Mouse (Mus musculus): Measurements from ENCODE around the gene Zfp773. TPM values are rescaled to one million over a fixed set of nuclear protein-coding genes. Genes with fewer than 3 reads are reported as not detected.
"Not testable (repeated sequence)": the region's sequence is repeated elsewhere in the genome, so short reads cannot be mapped to it uniquely, and the experiment has no call there.

Gene Zfp773
- 2.0 and 2.7 TPM in 2 replicates for polyA plus RNA-seq (2015; fragmentation: Nextera tagmentation; extraction: Ambion mirVana)

DNA sequence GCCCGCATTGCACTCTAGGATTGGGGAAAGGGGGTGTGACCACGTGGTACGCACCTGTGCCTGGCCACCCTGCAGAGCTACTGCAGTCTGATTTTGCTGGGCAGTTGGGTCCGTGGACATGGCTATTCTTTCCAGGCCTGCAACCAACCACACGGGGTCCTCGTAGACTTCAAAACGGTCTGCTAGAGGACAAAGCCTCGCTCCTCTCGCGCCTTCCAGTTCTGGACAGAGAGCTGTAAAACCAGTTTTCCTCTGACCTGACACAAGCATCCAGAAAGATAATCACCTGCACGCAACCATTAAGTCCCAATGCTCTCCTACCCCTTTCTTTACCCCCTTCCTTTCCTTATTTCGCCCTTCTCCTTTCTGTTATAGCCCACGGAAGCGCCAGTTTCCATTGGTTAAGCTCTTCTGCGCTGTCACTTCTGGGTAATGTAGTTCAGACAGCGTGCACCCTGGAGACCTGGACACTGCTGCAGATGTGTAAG, at the start of gene Zfp773:
Gene Zfp773 (minus strand): TSS at position 377 of the 488 bp plus-strand sequence.
- 4% methylated on average over 16 of the region's 16 CpGs for WGBS
- Histone ChIP-seq H3K9me3 (ENCODE audit: low read length) (no peaks in the 10 kb centered on the region), H3K27me3 (ENCODE audit: insufficient read depth, low read length) (no peaks in the 10 kb centered on the region), H3K36me3 (ENCODE audit: insufficient read depth, low read length) (peaks cover 3% of the 10 kb centered on the region; the same call in 1 of the 2 replicates), H3K9ac (replicated peaks; ENCODE audit: low read length) (peak within 1 kb of the TSS; percentile 76), H3K4me3 (ENCODE audit: low read length) (peak within 1 kb of the TSS; percentile 61), H3K27ac (ENCODE audit: low read length) (no peak within 1 kb of the TSS), H3K4me1 (ENCODE audit: insufficient read depth, low read length) (no peaks in the 10 kb centered on the region), H3K4me2 (replicated peaks; ENCODE audit: low read depth, low read length) (peak within 1 kb of the TSS; percentile 53)
- ATAC-seq (ENCODE audit: low FRiP score, low TSS enrichment) = peak; percentile 98

DNA sequence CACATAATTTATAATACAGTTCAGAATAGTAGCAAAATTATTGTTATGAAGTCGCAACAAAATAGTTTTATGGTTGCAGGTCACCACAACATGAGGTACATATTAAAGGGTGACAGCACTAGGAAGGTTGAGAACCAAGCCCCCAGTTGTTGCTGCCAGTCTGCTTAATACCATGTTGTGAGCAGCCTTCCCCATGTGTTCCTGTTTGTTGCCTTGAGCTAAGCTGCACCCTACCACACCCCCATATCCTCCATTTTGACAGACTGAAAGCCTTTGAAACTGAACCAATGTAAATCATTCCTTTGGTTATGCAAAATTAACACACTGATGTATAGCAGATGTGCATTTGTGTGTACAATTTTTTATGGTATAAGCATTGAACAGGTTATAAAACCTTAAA, 49.3 kb upstream of the Zfp773 start:
- WGBS = 93% methylated on average over 1 of the region's 1 CpGs

DNA sequence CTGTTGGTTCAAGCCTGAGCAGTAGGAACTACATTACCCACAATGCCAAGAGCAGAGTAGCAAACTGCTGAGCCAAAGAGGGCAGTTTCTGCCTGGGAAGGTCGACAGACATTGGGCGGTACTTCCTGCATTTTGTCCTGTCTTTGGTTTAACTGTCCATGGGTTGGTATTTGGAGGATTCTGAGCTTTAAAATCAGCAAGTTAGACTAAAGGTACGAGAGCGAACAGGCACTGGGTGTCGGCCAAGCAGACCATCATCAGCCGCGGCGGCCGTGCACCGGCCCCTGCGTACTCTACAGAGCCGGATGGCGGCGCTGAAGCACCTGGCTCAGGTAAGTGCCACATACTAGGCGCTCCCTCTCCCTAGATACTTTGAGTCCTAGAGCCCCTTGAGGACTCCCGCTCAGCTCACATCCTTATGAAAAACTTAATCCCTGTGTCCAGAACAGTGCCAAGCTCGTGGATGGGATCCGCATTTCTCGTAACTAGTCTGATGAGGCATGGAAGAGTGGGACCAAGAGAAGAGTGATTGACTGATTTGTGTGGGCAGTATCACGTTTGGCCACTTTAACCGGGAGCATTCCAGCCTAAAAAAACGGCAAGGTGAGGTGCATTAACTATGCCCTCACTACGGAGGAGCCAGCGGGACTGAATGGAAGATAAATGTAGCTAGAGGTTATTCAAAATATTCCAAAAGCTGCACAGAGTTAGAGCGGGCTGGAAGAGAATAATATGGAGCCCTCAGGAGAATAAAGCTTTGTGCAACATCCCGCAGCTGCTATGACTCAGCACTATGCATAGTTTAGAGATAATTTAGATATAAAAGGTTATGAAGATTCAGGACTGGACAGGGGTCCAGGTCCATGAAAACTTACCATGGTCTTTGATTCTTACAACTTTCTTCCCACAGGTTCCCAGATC, 34.9 kb upstream of the Zfp773 start, which contains the start of gene Zfp418:
Gene Zfp418 (plus strand): TSS at position 104 of the 921 bp plus-strand sequence.
- no peaks in the 10 kb centered on the region for H3K27me3 ChIP-seq (ENCODE audit: insufficient read depth, low read length)
- peak within 1 kb of the TSS; percentile 74 for H3K4me2 ChIP-seq (replicated peaks; ENCODE audit: low read depth, low read length)
- WGBS = under 1% methylated on average over 26 of the region's 26 CpGs
- H3K9me3 ChIP-seq (ENCODE audit: low read length) = no peaks in the 10 kb centered on the region
- H3K27ac ChIP-seq (ENCODE audit: low read length) = peak within 1 kb of the TSS; percentile 72
- peaks cover 4% of the 10 kb centered on the region; the same call in 1 of the 2 replicates for H3K4me1 ChIP-seq (ENCODE audit: insufficient read depth, low read length)
- peak; percentile 99 for ATAC-seq (ENCODE audit: low FRiP score, low TSS enrichment)
- peak within 1 kb of the TSS; percentile 73 for H3K4me3 ChIP-seq (ENCODE audit: low read length)
- H3K9ac ChIP-seq (replicated peaks; ENCODE audit: low read length) = peak within 1 kb of the TSS; percentile 78
- peaks cover 8% of the 10 kb centered on the region; the same call in 1 of the 2 replicates for H3K36me3 ChIP-seq (ENCODE audit: insufficient read depth, low read length)

More for the DNA sequence above, 49.3 kb upstream of the Zfp773 start:
- H3K27ac ChIP-seq (ENCODE audit: low read length) = no peak overlapping the region
- H3K4me2 ChIP-seq (replicated peaks; ENCODE audit: low read depth, low read length) = no peak overlapping the region
- no peak overlapping the region for H3K4me3 ChIP-seq (ENCODE audit: low read length)
- H3K36me3 ChIP-seq (ENCODE audit: insufficient read depth, low read length) = peaks cover 19% of the 10 kb centered on the region
- no peaks in the 10 kb centered on the region for H3K27me3 ChIP-seq (ENCODE audit: insufficient read depth, low read length)
- no peaks in the 10 kb centered on the region for H3K4me1 ChIP-seq (ENCODE audit: insufficient read depth, low read length)
- no peaks in the 10 kb centered on the region for H3K9me3 ChIP-seq (ENCODE audit: low read length)
- no peak for ATAC-seq (ENCODE audit: low FRiP score, low TSS enrichment)
- H3K9ac ChIP-seq (replicated peaks; ENCODE audit: low read length) = no peak overlapping the region

DNA sequence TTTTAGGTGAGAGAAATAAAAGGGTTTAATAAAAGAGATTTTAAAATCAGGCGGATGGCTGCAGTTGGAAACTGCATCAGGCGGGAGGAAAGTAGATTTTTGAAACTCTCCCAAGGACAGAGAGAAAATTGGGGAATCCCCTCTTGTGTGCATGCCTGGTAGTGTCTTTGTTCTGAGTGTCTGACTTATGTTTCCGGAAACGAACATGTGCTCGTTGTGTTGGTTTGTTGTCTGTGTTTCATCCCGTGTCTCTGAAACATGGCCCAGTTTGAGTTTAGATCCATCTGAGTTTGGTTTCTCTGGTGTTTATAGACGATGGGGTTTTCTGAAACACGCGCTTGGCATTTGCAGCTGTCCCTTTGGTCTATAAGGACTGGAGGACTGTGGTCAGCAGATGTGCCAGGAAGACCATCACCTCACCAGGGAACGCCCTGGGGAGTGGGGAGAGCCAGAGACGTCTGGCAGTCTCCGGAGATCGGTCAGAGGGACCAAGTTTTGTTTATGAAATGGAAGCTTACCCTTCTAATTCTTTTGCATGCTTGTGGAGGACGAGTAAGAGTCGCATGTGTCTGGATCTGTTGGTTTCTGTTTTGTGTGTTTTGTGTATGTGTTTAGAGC, 9.5 kb upstream of the Zfp773 start:
- Histone ChIP-seq H3K4me3 (ENCODE audit: low read length) (no peak overlapping the region), H3K27me3 (ENCODE audit: insufficient read depth, low read length) (no peaks in the 10 kb centered on the region), H3K9me3 (ENCODE audit: low read length) (peaks cover 8% of the 10 kb centered on the region; the same call in 1 of the 2 replicates), H3K36me3 (ENCODE audit: insufficient read depth, low read length) (no peaks in the 10 kb centered on the region), H3K27ac (ENCODE audit: low read length) (no peak overlapping the region), H3K9ac (replicated peaks; ENCODE audit: low read length) (no peak overlapping the region), H3K4me1 (ENCODE audit: insufficient read depth, low read length) (no peaks in the 10 kb centered on the region), H3K4me2 (replicated peaks; ENCODE audit: low read depth, low read length) (no peak overlapping the region)
- 91% methylated on average over 15 of the region's 15 CpGs for WGBS
- no peak for ATAC-seq (ENCODE audit: low FRiP score, low TSS enrichment)

DNA sequence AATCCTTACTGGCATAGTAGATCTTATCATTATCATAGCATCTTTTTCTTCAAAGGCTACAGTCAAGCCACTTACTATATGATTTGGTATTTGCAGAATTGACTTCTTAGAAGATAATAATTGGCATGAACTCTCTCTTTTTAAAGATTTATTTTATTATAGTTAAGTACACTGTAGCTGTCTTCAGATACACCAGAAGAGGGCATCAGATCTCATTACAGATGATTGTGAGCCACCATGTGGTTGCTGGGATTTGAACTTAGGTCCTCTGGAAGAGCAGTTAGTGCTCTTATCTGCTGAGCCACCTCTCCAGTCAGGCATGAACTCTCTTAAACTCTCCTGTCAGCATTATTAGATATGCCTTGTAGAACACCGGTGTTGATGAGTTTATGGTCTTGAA, 7.7 kb upstream of the Zfp773 start:
- H3K27ac ChIP-seq (ENCODE audit: low read length) = no peak overlapping the region
- H3K4me2 ChIP-seq (replicated peaks; ENCODE audit: low read depth, low read length) = no peak overlapping the region
- 89% methylated on average over 1 of the region's 1 CpGs for WGBS
- ATAC-seq (ENCODE audit: low FRiP score, low TSS enrichment) = no peak
- H3K9me3 ChIP-seq (ENCODE audit: low read length) = peaks cover 8% of the 10 kb centered on the region; the same call in 1 of the 2 replicates
- H3K36me3 ChIP-seq (ENCODE audit: insufficient read depth, low read length) = no peaks in the 10 kb centered on the region
- no peak overlapping the region for H3K9ac ChIP-seq (replicated peaks; ENCODE audit: low read length)
- no peak overlapping the region for H3K4me3 ChIP-seq (ENCODE audit: low read length)
- H3K27me3 ChIP-seq (ENCODE audit: insufficient read depth, low read length) = no peaks in the 10 kb centered on the region
- no peaks in the 10 kb centered on the region for H3K4me1 ChIP-seq (ENCODE audit: insufficient read depth, low read length)

DNA sequence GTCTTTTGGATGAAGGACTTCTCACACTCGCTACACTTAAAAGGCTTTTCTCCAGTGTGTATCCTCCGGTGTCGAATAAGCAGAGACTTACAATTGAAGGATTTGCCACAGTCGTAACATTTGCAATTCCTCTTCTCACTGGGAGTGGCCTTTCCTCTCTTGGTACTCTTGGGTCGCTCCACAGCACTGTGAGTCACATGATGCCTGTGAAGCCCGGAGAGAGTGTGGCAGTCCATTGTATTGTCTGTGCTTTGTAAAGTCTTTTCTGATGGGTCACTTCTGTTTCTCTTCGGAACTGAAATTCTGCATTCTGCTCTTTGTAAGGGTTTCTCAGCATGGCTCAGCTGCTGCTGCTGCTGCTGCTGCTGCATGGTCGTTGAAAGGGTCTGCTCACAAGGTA, 3.8 kb downstream of the Zfp773 start:
- H3K4me3 ChIP-seq (ENCODE audit: low read length) = no peak overlapping the region
- H3K27ac ChIP-seq (ENCODE audit: low read length) = no peak overlapping the region
- H3K4me1 ChIP-seq (ENCODE audit: insufficient read depth, low read length) = no peaks in the 10 kb centered on the region
- no peak overlapping the region for H3K9ac ChIP-seq (replicated peaks; ENCODE audit: low read length)
- no peaks in the 10 kb centered on the region for H3K9me3 ChIP-seq (ENCODE audit: low read length)
- ATAC-seq (ENCODE audit: low FRiP score, low TSS enrichment) = no peak
- no peaks in the 10 kb centered on the region for H3K27me3 ChIP-seq (ENCODE audit: insufficient read depth, low read length)
- H3K4me2 ChIP-seq (replicated peaks; ENCODE audit: low read depth, low read length) = no peak overlapping the region
- peaks cover 3% of the 10 kb centered on the region; the same call in 1 of the 2 replicates for H3K36me3 ChIP-seq (ENCODE audit: insufficient read depth, low read length)
- WGBS = 85% methylated on average over 8 of the region's 8 CpGs

DNA sequence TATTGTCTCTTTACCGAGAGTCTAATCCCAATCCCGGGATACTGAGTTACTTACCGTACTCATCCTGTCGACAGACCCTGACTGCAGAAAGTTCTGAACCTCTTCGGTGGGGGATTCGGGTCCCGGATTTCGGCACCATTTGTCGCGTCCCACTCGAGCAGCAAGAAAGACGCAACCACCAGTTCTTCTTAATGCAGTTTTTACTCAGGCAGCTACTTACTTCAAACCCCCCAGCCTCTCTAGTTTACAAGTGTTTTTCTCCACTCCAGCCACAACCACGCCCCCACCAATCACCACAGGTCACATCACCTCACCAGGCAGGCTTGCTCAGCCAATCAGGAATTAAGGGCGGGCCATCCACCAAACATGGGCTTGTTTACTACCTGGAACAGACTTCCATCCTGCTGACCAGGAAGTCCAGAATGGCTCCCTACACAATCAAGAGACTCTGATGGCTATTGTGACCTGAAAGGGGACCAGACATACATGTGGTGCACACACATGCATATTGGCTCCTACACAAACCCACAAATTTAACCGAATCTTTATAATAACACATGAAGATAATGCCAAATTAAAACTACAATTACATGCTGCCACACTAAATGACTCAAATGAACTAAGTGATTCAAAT, 5.9 kb downstream of the Zfp773 start:
- ATAC-seq (ENCODE audit: low FRiP score, low TSS enrichment); H3K4me1 ChIP-seq (ENCODE audit: insufficient read depth, low read length); H3K9me3 ChIP-seq (ENCODE audit: low read length); H3K27ac ChIP-seq (ENCODE audit: low read length); H3K4me2 ChIP-seq (replicated peaks; ENCODE audit: low read depth, low read length); H3K36me3 ChIP-seq (ENCODE audit: insufficient read depth, low read length); H3K4me3 ChIP-seq (ENCODE audit: low read length); H3K27me3 ChIP-seq (ENCODE audit: insufficient read depth, low read length); H3K9ac ChIP-seq (replicated peaks; ENCODE audit: low read length): not testable (repeated sequence)
- 94% methylated on average over 14 of the region's 15 CpGs for WGBS

DNA sequence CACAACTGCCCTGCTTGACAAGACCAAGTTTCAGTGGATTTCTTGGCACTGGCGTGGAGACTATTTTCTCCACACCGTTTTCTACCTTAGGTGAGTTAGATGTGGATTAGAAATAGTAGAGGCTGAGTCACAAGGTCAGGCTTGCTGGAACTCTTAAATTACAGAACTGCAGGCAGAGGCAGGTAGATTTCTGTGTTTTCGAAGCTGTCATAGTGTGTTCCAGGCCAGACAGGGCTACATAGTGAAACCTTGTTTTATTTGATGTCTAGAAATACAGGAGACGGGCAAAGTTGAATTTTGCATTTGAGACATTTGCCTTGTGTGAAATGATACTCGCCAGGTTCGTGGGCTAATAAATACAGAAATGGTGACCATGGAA, 15.0 kb downstream of the Zfp773 start:
- no peak for ATAC-seq (ENCODE audit: low FRiP score, low TSS enrichment)
- Histone ChIP-seq H3K27ac (ENCODE audit: low read length) (no peak overlapping the region), H3K36me3 (ENCODE audit: insufficient read depth, low read length) (peaks cover 8% of the 10 kb centered on the region), H3K9ac (replicated peaks; ENCODE audit: low read length) (no peak overlapping the region; the same call in 1 of the 2 replicates), H3K27me3 (ENCODE audit: insufficient read depth, low read length) (no peaks in the 10 kb centered on the region), H3K9me3 (ENCODE audit: low read length) (no peaks in the 10 kb centered on the region), H3K4me1 (ENCODE audit: insufficient read depth, low read length) (peaks cover 7% of the 10 kb centered on the region), H3K4me2 (replicated peaks; ENCODE audit: low read depth, low read length) (peak overlapping the region; percentile 54), H3K4me3 (ENCODE audit: low read length) (peak overlapping the region; percentile 55)
- 54% methylated on average over 6 of the region's 6 CpGs for WGBS

DNA sequence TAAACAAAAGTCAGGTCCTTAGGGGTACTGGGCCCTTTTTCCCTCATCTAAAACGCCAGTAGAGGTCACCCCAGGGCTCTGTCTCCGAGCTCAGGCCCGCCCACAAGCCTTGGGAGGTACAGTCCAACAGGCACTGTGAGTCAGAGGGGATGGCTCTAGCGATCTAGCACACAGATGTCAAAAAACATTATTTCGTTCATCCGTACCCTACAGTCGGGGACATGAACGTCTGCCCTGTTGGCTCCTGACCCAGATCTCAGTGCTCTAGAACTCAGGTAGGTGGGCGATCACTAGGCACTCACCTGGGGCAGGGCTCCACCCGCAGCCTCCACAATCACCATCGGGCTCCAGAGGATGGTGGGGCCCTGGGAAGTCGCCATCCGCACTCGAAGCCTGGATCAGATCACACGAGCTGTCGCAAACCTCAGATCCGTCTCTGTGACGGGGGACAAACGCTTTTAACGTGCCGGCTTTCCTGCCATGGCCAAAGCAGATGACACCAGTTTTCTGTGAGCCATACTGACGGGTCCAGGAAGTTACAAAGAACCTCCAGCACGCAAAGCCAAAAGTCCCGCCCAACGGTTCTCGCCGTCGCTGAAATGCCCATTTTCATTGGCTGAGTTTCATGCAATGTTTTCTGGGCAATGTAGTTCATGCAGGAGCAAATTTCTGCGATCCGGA, 15.5 kb downstream of the Zfp773 start, which contains the start of gene Zfp954:
Gene Zfp954 (minus strand): TSS at position 568 of the 681 bp plus-strand sequence.
- H3K4me3 ChIP-seq (ENCODE audit: low read length) = peak within 1 kb of the TSS; percentile 55

More for the DNA sequence above, 15.5 kb downstream of the Zfp773 start, which contains the start of gene Zfp954:
- peak; percentile 96 for ATAC-seq (ENCODE audit: low FRiP score, low TSS enrichment)
- Histone ChIP-seq H3K4me2 (replicated peaks; ENCODE audit: low read depth, low read length) (peak within 1 kb of the TSS; percentile 54), H3K27me3 (ENCODE audit: insufficient read depth, low read length) (no peaks in the 10 kb centered on the region), H3K9ac (replicated peaks; ENCODE audit: low read length) (peak within 1 kb of the TSS; percentile 62), H3K27ac (ENCODE audit: low read length) (no peak within 1 kb of the TSS), H3K36me3 (ENCODE audit: insufficient read depth, low read length) (peaks cover 13% of the 10 kb centered on the region), H3K4me1 (ENCODE audit: insufficient read depth, low read length) (peaks cover 7% of the 10 kb centered on the region), H3K9me3 (ENCODE audit: low read length) (no peaks in the 10 kb centered on the region)
- under 1% methylated on average over 30 of the region's 30 CpGs for WGBS

All from kidney, embryonic 16.5 days (tissue).